Mouse (Mus musculus) embryonic fibroblast, embryonic 13.5 days (primary cell): Measurements from ENCODE around the gene Negr1. TPM values are rescaled to one million over a fixed set of nuclear protein-coding genes. Genes with fewer than 3 reads are reported as not detected.

ENCODE experiments used
- H3K27ac ChIP-seq: 2 replicates; pipeline ENCODE4 v1.5.1; 2012; ENCODE audit warnings: low read length, control low read depth, inconsistent platforms; ENCODE audit not compliant: insufficient read depth
- H3K4me1 ChIP-seq: 2 replicates; pipeline ENCODE4 v1.6.1; 2011; ENCODE audit warnings: low read length; ENCODE audit not compliant: control insufficient read depth, insufficient read depth
- H3K4me3 ChIP-seq: 2 replicates; pipeline ENCODE4 v1.5.1; 2011; ENCODE audit warnings: mild to moderate bottlenecking, control low read depth, low read length; ENCODE audit not compliant: insufficient read depth
- CTCF ChIP-seq: IDR thresholded peaks from 2 replicates; pipeline ENCODE4 v1.5.1; 2011; ENCODE audit warnings: mild to moderate bottlenecking, control low read depth, low read length, moderate library complexity, borderline replicate concordance; ENCODE audit not compliant: insufficient read depth
- POLR2A ChIP-seq: IDR thresholded peaks from 2 replicates; pipeline ENCODE4 v1.6.1; 2011; ENCODE audit warnings: low read depth, mild to moderate bottlenecking, control low read depth, low read length, moderate library complexity
- polyA plus RNA-seq: library from polyadenylated mRNA; stranded (reverse); fragments of >200 nt; gene quantifications from 2 replicates; pipeline ENCODE4 v1.2.4, GENCODE M21; 2011; ENCODE audit warnings: low read depth; ENCODE audit not compliant: missing spikeins, insufficient read length

Negr1 gene
- polyA plus RNA-seq, 1 experiment: 2.2 TPM

GRCm38 (mm10) chr3:157359840-157360239 lies 798.2 kb downstream of the Negr1 start:
- Histone ChIP-seq H3K27ac (no peak overlapping the region), H3K4me3 (no peak overlapping the region), H3K4me1 (no peaks in the 10 kb centered on the region)
- TF ChIP-seq CTCF (no peak), POLR2A (no peak)
